Mouse (Mus musculus) forebrain, embryonic 15.5 days (tissue): ENCODE data around the gene Ppm1d. TPM values are rescaled to one million over a fixed set of nuclear protein-coding genes. Genes with fewer than 3 reads are reported as not detected.

Source experiments
- ATAC-seq: fragments of 200-750 bp; cut with Nextera tagmentation; replicated peaks from 2 replicates; pipeline ENCODE4 v1.8.0; 2017; ENCODE audit warnings: mild to moderate bottlenecking, moderate TSS enrichment, moderate library complexity
- H3K27ac ChIP-seq: fragments of 300-500 bp; sonication (generic); replicated peaks from 2 replicates; pipeline ENCODE4 v1.5.1; 2015; ENCODE audit warnings: mild to moderate bottlenecking, inconsistent platforms
- H3K27me3 ChIP-seq: fragments of 300-500 bp; sonication (generic); 2 replicates; pipeline ENCODE4 v1.6.1; 2015; ENCODE audit warnings: inconsistent platforms
- H3K36me3 ChIP-seq: fragments of 300-500 bp; sonication (generic); 2 replicates; pipeline ENCODE4 v1.6.1; 2015; ENCODE audit warnings: mild to moderate bottlenecking, inconsistent platforms
- H3K4me1 ChIP-seq: fragments of 300-500 bp; sonication (generic); 2 replicates; pipeline ENCODE4 v1.6.1; 2015; ENCODE audit warnings: inconsistent platforms
- H3K4me2 ChIP-seq: fragments of 300-500 bp; sonication (generic); replicated peaks from 2 replicates; pipeline ENCODE4 v1.6.1; 2015; ENCODE audit warnings: mild to moderate bottlenecking, inconsistent platforms
- H3K4me3 ChIP-seq: fragments of 300-500 bp; sonication (generic); 2 replicates; pipeline ENCODE4 v1.5.1; 2015; ENCODE audit warnings: mild to moderate bottlenecking, inconsistent platforms
- H3K9ac ChIP-seq: fragments of 300-500 bp; sonication (generic); replicated peaks from 2 replicates; pipeline ENCODE4 v1.6.1; 2015; ENCODE audit warnings: mild to moderate bottlenecking, inconsistent platforms
- H3K9me3 ChIP-seq: fragments of 300-500 bp; sonication (generic); 2 replicates; pipeline ENCODE4 v1.6.1; 2016; ENCODE audit warnings: inconsistent platforms
- WGBS: fragments of 180-500 bp; shearing (Covaris S2); methylation state at CpG from one replicate; pipeline ENCODE4 v1.1.7; 2015; ENCODE audit warnings: mixed read lengths; 5-methylcytosine and 5-hydroxymethylcytosine counted together
- polyA plus RNA-seq: library from polyadenylated mRNA; unstranded; fragments of >200 nt; fragmentation: Nextera tagmentation; extraction: Ambion mirVana; gene quantifications from 2 replicates; pipeline ENCODE4 v1.2.1, GENCODE M21; 2015

Ppm1d gene
- polyA plus RNA-seq, 1 experiment from 2014 or later = 25.3 TPM

GRCm38 (mm10) chr11:85383975-85384821, 73.2 kb downstream of the Ppm1d start:
- Histone ChIP-seq H3K4me1 (no peaks in the 10 kb centered on the region), H3K27ac (no peak overlapping the region), H3K9ac (no peak overlapping the region), H3K4me2 (no peak overlapping the region), H3K36me3 (no peaks in the 10 kb centered on the region), H3K27me3 (no peaks in the 10 kb centered on the region), H3K4me3 (no peak overlapping the region), H3K9me3 (no peaks in the 10 kb centered on the region)
- no peak for ATAC-seq
- 76% methylated on average over 7 of the region's 7 CpGs for WGBS

DNA sequence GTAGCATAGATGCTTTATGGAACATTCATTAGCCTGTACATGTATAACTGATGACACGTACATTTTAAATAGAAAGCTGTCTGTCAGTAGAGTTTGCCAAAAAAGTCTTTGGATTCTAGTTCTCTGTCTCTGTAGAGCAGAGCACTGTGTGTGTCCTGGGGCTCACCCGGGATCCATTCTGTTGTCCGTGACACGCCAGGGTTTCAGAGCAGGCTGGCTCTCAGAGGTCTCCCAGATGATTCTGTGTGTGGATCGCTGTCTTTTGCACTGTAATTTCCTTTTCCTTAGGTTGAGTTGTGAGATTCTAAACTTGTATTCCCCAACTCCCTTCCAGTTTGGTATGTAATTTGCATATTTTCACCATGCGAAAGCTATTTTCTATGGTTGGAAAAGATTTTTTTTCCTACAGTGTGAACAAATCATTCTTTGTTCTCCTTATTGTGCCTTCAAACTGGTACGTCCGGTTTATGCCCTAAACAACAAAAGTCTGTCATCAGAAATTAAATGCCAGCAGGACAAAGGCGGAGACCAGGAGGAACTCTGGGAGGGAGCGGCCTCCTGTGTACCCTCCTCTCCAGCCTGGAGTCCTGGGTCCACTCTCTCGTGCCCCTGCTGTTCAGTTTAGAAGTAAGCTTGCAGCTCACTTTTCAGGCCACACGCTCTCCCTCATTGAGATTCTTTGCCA, 81.3 kb downstream of the Ppm1d start:
- no peak for ATAC-seq
- H3K27ac ChIP-seq = no peak overlapping the region
- peaks cover 4% of the 10 kb centered on the region; the same call in 1 of the 2 replicates for H3K4me1 ChIP-seq
- H3K9ac ChIP-seq = no peak overlapping the region
- 36% methylated on average over 12 of the region's 12 CpGs for WGBS
- H3K9me3 ChIP-seq = no peaks in the 10 kb centered on the region
- H3K4me3 ChIP-seq = no peak overlapping the region
- H3K36me3 ChIP-seq = no peaks in the 10 kb centered on the region
- H3K4me2 ChIP-seq = no peak overlapping the region
- H3K27me3 ChIP-seq = no peaks in the 10 kb centered on the region

GRCm38 (mm10) chr11:85392864-85393220, 81.8 kb downstream of the Ppm1d start:
- 29% methylated on average over 9 of the region's 9 CpGs for WGBS
- H3K4me1 ChIP-seq = peaks cover 4% of the 10 kb centered on the region; the same call in 1 of the 2 replicates
- no peaks in the 10 kb centered on the region for H3K27me3 ChIP-seq
- no peaks in the 10 kb centered on the region for H3K36me3 ChIP-seq
- no peak for ATAC-seq
- no peak overlapping the region for H3K4me2 ChIP-seq
- no peak overlapping the region for H3K4me3 ChIP-seq
- no peak overlapping the region for H3K9ac ChIP-seq
- H3K27ac ChIP-seq = no peak overlapping the region
- no peaks in the 10 kb centered on the region for H3K9me3 ChIP-seq

DNA sequence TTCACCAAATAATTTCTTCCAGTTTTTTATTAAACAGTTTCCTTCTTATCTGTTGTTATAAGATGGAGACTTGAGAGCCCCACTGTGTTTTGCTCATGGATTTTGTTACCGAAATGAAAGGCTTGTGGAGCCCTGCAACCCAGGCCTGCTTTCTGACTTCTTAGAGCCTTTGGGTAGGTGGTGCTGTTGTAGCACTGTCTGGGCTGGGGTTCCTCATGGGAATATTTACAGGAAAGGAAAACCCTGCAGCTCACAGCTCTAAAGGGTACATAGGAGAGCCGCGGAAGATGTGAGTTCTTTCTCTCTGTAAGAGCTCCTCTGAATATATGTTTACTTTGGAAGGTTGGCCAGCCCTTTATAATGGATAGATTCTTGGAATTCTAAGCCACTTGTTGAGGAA, 82.9 kb downstream of the Ppm1d start:
- Histone ChIP-seq H3K4me2 (no peak overlapping the region), H3K4me1 (peaks cover 4% of the 10 kb centered on the region; the same call in 1 of the 2 replicates), H3K9me3 (no peaks in the 10 kb centered on the region), H3K27me3 (no peaks in the 10 kb centered on the region), H3K27ac (no peak overlapping the region), H3K9ac (no peak overlapping the region), H3K36me3 (no peaks in the 10 kb centered on the region), H3K4me3 (no peak overlapping the region)
- whole genome bisulfite sequencing = 73% methylated on average over 3 of the region's 3 CpGs
- ATAC-seq = no peak

DNA sequence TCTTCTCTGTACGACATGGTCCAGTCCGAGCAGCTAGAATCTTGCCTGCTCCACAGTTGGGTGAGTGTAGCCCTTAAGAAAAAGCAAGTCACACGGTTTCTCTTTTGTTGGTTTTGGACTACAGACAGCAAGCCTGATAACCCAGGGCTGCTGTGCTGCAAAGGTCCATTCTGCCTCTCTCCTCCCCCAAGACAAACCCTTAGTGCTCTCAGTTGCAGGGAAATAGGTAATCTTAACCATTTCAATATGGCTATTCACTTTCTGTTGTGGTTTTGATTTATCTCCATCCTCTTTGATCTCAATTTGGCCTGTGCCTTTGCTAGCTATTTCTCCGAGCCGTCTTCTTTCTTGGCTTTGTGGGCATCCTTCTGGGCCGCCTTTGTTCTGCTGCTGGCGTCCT, 84.3 kb downstream of the Ppm1d start:
- peaks cover 4% of the 10 kb centered on the region; the same call in 1 of the 2 replicates for H3K4me1 ChIP-seq
- no peak overlapping the region for H3K4me2 ChIP-seq
- H3K27me3 ChIP-seq = no peaks in the 10 kb centered on the region
- no peaks in the 10 kb centered on the region for H3K9me3 ChIP-seq
- no peak overlapping the region for H3K4me3 ChIP-seq
- no peak overlapping the region for H3K27ac ChIP-seq
- ATAC-seq = no peak
- WGBS = 23% methylated on average over 7 of the region's 7 CpGs
- H3K36me3 ChIP-seq = no peaks in the 10 kb centered on the region
- no peak overlapping the region for H3K9ac ChIP-seq

Other genes starting within 250 kb of the Ppm1d start
- gene Usp32, start 171.1 kb upstream of the Ppm1d start, polyA plus RNA-seq = 9.1 and 9.8 TPM in 2 replicates
- 0.57 and 0.70 TPM in 2 replicates for gene 1700125H20Rik, start 140.8 kb upstream of the Ppm1d start, polyA plus RNA-seq
- gene Appbp2, start 76.1 kb upstream of the Ppm1d start, polyA plus RNA-seq = 48.8 and 51.7 TPM in 2 replicates
- 25.3 and 30.1 TPM in 2 replicates for gene Bcas3, start 41.9 kb downstream of the Ppm1d start, polyA plus RNA-seq